Mouse (Mus musculus): ENCODE data around the gene Orai3. TPM values are rescaled to one million over a fixed set of nuclear protein-coding genes. Genes with fewer than 3 reads are reported as not detected.

Orai3 gene
- polyA plus RNA-seq, 1 experiment from 2014 or later: 19.8 TPM

- Histone ChIP-seq H3K36me3 (no peaks in the 10 kb centered on the region), H3K27me3 (ENCODE audit: insufficient read depth, poor library complexity, severe bottlenecking) (no peaks in the 10 kb centered on the region; the same call in 1 of the 2 replicates), H3K9me3 (no peaks in the 10 kb centered on the region), H3K27ac (peak overlapping the region; percentile 84), H3K4me1 (peaks cover 29% of the 10 kb centered on the region), H3K4me3 (peak overlapping the region; percentile 72)
- no peak for DNase-seq (ENCODE audit: low spot score)
- WGBS: 57% methylated on average over 7 of the region's 11 CpGs
Observed at GRCm38 (mm10) chr7:127823236-127824171, 53.9 kb downstream of the Orai3 start.

- Histone ChIP-seq H3K27ac (peak within 1 kb of the TSS; percentile 84), H3K4me3 (peak within 1 kb of the TSS; percentile 72), H3K9me3 (no peaks in the 10 kb centered on the region), H3K36me3 (no peaks in the 10 kb centered on the region), H3K4me1 (peaks cover 27% of the 10 kb centered on the region), H3K27me3 (ENCODE audit: insufficient read depth, poor library complexity, severe bottlenecking) (no peaks in the 10 kb centered on the region; the same call in 1 of the 2 replicates)
- DNase-seq (ENCODE audit: low spot score): no peak
- 4% methylated on average over 34 of the region's 38 CpGs for WGBS
Observed at GRCm38 (mm10) chr7:127824176-127824871, 54.7 kb downstream of the Orai3 start, which contains the start of the genes Stx4a and Stx1b. TSS of gene Stx4a (plus strand) at chr7:127824294. TSS of gene Stx1b (minus strand) at chr7:127824549.

Other genes with a start within 250 kb of the Orai3 start
- 4.7 and 5.2 TPM in 2 replicates for gene Tmem265, start 208.4 kb upstream of the Orai3 start, polyA plus RNA-seq (2016; fragmentation: Nextera tagmentation; extraction: Ambion mirVana)
- gene Phkg2, start 196.5 kb upstream of the Orai3 start, polyA plus RNA-seq (2016; fragmentation: Nextera tagmentation; extraction: Ambion mirVana): 44.2 and 46.6 TPM in 2 replicates
- 9.5 and 10.2 TPM in 2 replicates for gene Ccdc189, start 181.2 kb upstream of the Orai3 start, polyA plus RNA-seq (2016; fragmentation: Nextera tagmentation; extraction: Ambion mirVana)
- 37.5 and 46.3 TPM in 2 replicates for gene Rnf40, start 181.0 kb upstream of the Orai3 start, polyA plus RNA-seq (2016; fragmentation: Nextera tagmentation; extraction: Ambion mirVana)
- 13.0 and 13.8 TPM in 2 replicates for gene Zfp629, start 154.0 kb upstream of the Orai3 start, polyA plus RNA-seq (2016; fragmentation: Nextera tagmentation; extraction: Ambion mirVana)
- 32.3 and 59.4 TPM in 2 replicates for gene Bcl7c, start 60.9 kb upstream of the Orai3 start, polyA plus RNA-seq (2016; fragmentation: Nextera tagmentation; extraction: Ambion mirVana)
- 3.4 and 6.5 TPM in 2 replicates for gene Ctf1, start 57.1 kb upstream of the Orai3 start, polyA plus RNA-seq (2016; fragmentation: Nextera tagmentation; extraction: Ambion mirVana)
- gene Ctf2, start 37.6 kb upstream of the Orai3 start, polyA plus RNA-seq (2016; fragmentation: Nextera tagmentation; extraction: Ambion mirVana): 0.26 TPM in 1 of 2 replicates, not detected in the other
- gene Fbxl19, start 25.3 kb upstream of the Orai3 start, polyA plus RNA-seq (2016; fragmentation: Nextera tagmentation; extraction: Ambion mirVana): 3.4 and 4.8 TPM in 2 replicates
- gene Setd1a, start 6.9 kb downstream of the Orai3 start, polyA plus RNA-seq (2016; fragmentation: Nextera tagmentation; extraction: Ambion mirVana): 13.2 and 23.7 TPM in 2 replicates
- gene Gm49388, start 15.8 kb downstream of the Orai3 start, polyA plus RNA-seq (2016; fragmentation: Nextera tagmentation; extraction: Ambion mirVana): not detected in 2 replicates
- 14.9 and 17.1 TPM in 2 replicates for gene Hsd3b7, start 30.8 kb downstream of the Orai3 start, polyA plus RNA-seq (2016; fragmentation: Nextera tagmentation; extraction: Ambion mirVana)
- 32.4 and 36.3 TPM in 2 replicates for gene Stx4a, start 54.5 kb downstream of the Orai3 start, polyA plus RNA-seq (2016; fragmentation: Nextera tagmentation; extraction: Ambion mirVana)
- gene Stx1b, start 54.7 kb downstream of the Orai3 start, polyA plus RNA-seq (2016; fragmentation: Nextera tagmentation; extraction: Ambion mirVana): 1.1 and 3.2 TPM in 2 replicates
- gene Zfp646, start 106.4 kb downstream of the Orai3 start, polyA plus RNA-seq (2016; fragmentation: Nextera tagmentation; extraction: Ambion mirVana): 10.6 and 11.7 TPM in 2 replicates
- gene Zfp668, start 107.0 kb downstream of the Orai3 start, polyA plus RNA-seq (2016; fragmentation: Nextera tagmentation; extraction: Ambion mirVana): 15.7 and 21.7 TPM in 2 replicates
- 1.2 and 1.9 TPM in 2 replicates for gene Prss53, start 121.2 kb downstream of the Orai3 start, polyA plus RNA-seq (2016; fragmentation: Nextera tagmentation; extraction: Ambion mirVana)
- gene Gm21974, start 125.6 kb downstream of the Orai3 start, polyA plus RNA-seq (2016; fragmentation: Nextera tagmentation; extraction: Ambion mirVana): not detected in 2 replicates
- gene Vkorc1, start 125.8 kb downstream of the Orai3 start, polyA plus RNA-seq (2016; fragmentation: Nextera tagmentation; extraction: Ambion mirVana): 81.7 and 89.4 TPM in 2 replicates
- gene Bckdk, start 134.3 kb downstream of the Orai3 start, polyA plus RNA-seq (2016; fragmentation: Nextera tagmentation; extraction: Ambion mirVana): 143 and 176 TPM in 2 replicates
- 31.0 and 39.7 TPM in 2 replicates for gene Kat8, start 142.7 kb downstream of the Orai3 start, polyA plus RNA-seq (2016; fragmentation: Nextera tagmentation; extraction: Ambion mirVana)
- gene Prss8, start 160.3 kb downstream of the Orai3 start, polyA plus RNA-seq (2016; fragmentation: Nextera tagmentation; extraction: Ambion mirVana): 2.3 and 8.9 TPM in 2 replicates
- gene Prss36, start 176.9 kb downstream of the Orai3 start, polyA plus RNA-seq (2016; fragmentation: Nextera tagmentation; extraction: Ambion mirVana): 10.9 and 13.0 TPM in 2 replicates
- gene Fus, start 197.6 kb downstream of the Orai3 start, polyA plus RNA-seq (2016; fragmentation: Nextera tagmentation; extraction: Ambion mirVana): 280 and 362 TPM in 2 replicates
- 27.8 and 35.5 TPM in 2 replicates for gene Pycard, start 224.1 kb downstream of the Orai3 start, polyA plus RNA-seq (2016; fragmentation: Nextera tagmentation; extraction: Ambion mirVana)
- 0.40 and 1.2 TPM in 2 replicates for gene Trim72, start 234.1 kb downstream of the Orai3 start, polyA plus RNA-seq (2016; fragmentation: Nextera tagmentation; extraction: Ambion mirVana)

Data from heart, embryonic 10.5 days (tissue).